Mouse (Mus musculus): Measurements from ENCODE around the gene Gdpd5.

Gene Gdpd5

DNA sequence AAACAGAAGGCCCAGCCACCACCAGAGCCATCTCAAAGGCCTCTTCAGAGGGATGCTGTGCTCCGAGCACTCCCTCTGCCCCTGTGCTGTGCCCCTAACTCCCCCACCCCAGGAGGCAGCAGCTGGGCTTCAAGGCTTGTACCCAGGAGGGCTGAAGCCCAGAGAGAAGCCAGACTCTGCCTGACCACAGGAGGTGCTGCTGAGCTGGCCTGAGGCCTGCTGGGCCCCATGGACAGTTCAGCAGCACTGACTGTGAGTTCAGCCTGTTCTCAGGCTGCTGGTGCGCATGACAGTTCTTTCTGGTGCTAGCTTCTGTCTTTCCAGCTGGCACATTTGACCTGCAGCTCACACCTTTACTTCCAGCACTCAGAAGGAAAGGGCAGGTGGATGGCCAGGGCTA, 64.6 kb downstream of the Gdpd5 start:
- DNase-seq, result no peak

DNA sequence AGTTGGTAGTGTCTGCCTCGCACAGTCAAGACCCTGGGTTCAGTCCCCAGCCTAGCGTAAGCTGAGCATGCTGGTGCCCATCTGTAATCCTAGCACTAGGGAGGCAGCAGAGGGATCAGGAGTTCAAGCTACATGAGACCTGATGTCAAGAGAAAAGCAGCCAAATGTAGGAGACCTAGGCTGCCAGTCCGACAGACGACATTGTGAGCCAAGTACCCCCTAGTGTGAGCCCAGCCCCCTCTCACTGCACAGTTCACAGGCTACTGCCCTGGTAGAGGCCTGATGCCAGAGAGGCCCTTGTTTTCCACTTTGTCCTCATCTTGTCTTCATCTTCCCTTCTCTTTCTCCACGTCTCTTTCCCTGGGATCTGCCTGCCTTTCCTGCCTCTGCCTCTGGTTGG, 66.1 kb downstream of the Gdpd5 start:
- no peak for DNase-seq

- DNase-seq, result no peak
Measured at GRCm38 (mm10) chr7:99448619-99449018, 67.4 kb downstream of the Gdpd5 start.

DNA sequence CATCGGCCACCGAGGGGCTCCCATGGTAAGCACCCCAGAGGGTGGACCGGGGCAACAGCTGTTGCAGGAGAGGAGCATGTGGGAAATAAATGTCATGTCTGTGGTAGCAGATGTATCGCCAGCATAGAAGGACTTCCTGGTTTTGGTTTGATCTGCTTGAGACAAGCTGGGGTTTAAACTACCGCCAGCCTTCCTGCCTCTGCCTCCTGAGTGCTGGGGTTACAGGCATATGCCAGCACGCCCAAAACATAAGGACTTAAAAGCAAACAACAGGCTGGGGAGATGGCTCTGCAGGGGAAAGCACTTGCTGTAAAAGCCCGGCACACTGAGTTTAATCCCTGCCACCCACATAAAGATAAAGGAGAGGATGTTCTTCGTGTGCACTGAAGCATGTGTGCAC, 67.8 kb downstream of the Gdpd5 start:
- DNase-seq, result no peak

DNA sequence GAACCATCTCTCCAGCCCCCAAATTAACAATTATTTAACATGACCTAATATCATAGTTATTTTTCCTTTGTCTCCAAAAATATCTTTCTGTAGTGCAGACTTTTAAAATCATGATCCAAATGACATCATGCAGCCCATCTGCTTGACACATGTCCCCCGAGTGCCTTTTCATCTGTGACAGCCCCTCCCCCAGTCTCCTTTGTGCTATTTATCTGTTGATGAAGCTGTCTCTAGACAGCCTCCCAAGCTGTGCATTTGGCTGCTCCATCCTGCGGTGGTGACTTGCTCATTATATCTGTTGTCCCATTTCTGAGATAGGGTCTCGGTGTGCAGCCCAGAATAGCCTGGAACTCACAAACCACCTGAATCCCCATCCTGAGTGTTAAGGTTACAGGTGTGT, 68.5 kb downstream of the Gdpd5 start:
- no peak for DNase-seq

DNA sequence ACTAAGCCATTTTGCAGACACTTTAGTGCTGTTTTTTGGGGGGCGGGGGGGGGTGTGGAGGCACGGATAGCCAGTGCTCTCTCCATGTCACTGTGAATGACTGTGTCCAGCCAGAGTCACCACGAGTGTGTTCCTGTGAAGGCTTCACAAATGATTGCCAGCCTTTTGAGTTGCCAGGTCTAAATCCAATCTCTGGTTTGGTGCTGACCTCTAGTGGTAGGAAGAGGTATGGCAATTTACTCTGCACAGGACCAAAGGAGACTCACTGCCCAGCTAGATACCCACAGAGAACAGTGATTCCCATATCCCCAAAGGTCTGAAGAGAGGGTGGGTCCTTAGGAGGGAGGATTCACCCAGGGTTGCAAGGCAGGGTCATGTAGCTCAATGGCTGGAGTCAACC, 69.5 kb downstream of the Gdpd5 start:
- DNase-seq, result peak; percentile 89

GRCm38 (mm10) chr7:99452859-99453258, 71.6 kb downstream of the Gdpd5 start:
- no peak for DNase-seq

- no peak for DNase-seq
Measured at GRCm38 (mm10) chr7:99454044-99454443, 72.8 kb downstream of the Gdpd5 start.

- no peak for DNase-seq
Measured at GRCm38 (mm10) chr7:99458849-99459248, 77.6 kb downstream of the Gdpd5 start.

- no peak for DNase-seq
Measured at GRCm38 (mm10) chr7:99459888-99460652, 78.9 kb downstream of the Gdpd5 start.

- DNase-seq, result no peak
Measured at GRCm38 (mm10) chr7:99463120-99463519, 81.9 kb downstream of the Gdpd5 start.

DNA sequence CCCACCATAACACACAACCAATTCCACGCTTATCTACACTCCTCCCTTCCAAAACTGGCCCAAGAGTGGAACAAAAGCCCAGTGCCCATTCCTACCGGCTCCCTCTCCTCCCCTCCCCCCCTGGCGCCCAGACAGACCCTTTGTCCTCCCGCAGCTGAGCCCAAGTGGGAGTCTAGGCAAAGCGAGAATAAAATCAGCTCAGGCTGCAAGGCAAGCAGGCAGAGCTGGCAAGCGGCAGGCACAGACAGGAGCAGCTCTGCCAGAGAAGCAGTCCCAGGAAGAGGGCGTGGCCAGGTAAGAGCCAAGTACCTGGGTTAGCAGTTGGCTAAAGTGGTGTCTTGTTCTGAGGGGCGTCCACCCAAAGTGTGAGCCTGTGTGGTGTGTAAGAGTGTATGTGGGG, 84.6 kb downstream of the Gdpd5 start, which contains the start of gene Klhl35:
Gene Klhl35 (plus strand): TSS at position 194 of the 400 bp plus-strand sequence.
- no peak for DNase-seq

- DNase-seq, result peak; percentile 83
Measured at GRCm38 (mm10) chr7:99467916-99468282, 86.7 kb downstream of the Gdpd5 start.

DNA sequence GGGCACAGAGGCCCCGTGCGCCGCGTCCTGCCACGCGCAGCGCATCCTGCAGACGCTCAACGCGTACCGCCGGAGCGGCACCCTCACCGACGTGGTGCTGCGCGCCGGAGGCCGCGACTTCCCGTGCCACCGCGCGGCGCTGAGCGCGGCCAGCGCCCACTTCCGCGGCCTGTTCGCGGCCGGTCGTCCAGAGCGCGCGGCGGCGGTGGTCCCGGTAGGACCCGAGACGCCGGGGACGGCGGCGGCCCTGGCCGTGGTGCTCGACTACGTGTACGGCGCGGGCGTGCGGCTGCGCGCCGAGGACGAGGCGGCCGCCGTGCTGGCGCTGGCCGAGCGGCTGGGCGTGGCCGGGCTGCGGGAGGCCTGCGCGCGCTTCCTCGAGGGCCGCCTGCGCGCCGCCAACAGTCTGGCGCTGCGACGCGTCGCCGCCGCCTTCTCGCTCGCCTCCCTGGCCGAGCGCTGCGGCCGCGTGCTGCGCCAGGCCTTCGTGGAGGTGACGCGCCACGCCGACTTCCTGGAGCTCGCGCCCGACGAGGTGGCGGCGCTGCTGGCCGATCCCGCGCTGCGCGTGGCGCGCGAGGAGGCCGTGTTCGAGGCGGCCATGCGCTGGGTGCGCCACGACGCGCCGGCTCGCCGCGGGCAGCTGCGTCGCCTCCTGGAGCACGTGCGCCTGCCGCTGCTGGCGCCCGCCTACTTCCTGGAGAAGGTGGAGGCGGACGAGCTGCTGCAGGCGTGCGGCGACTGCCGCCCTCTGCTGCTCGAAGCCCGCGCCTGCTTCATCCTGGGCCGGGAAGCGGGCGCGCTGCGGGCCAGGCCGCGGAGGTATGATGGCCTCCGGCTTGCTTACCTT, 87.3 kb downstream of the Gdpd5 start:
- no peak for DNase-seq

DNA sequence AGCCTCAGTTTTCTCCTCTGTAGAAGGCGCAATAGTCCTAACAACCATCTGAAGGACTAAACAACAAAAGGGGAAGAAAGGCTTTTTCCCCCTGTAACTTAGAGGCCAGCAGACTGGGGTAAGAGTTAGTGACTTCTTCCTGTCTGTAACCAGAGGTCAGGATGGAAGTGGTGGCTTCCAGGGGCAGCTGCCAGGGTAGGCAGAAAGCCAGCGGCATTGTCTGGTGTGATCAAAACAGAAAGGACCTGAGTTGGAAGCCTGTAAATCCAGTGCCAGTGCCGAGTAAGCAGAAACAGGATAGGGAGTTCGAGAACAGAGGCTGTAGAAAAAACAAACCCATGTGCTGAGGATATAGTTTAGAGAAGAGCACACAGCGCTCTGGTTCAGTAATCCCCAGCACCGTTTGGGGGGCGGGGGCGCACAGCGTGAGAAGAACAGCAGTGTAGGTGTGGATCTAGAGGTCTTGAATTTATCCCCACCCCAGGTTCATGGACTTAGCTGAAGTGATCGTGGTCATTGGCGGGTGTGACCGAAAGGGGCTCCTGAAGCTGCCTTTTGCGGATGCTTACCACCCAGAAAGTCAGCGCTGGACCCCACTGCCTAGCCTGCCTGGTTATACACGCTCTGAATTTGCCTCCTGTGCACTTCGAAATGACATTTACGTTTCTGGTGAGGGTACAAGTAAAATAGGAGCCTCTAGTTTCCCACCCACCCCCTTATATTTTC, 88.6 kb downstream of the Gdpd5 start:
- DNase-seq, result no peak

DNA sequence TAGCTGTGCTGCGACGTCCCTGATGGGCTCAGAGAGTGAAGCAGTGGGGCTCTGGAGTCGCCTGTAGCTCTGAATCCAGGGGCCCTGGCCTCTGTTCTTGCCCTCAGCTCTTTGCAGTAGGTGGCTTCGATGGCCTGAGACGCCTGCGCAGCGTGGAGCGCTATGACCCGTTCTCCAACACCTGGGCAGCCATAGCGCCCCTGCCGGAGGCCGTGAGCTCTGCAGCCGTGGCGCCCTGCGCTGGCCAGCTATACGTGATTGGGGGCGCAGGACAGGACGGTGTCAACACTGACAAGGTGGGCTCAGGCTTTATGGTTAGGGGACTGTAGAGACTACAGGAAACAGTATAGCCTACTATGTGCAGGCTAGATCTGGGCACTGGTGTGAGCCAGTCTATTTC, 90.4 kb downstream of the Gdpd5 start:
- no peak for DNase-seq

DNA sequence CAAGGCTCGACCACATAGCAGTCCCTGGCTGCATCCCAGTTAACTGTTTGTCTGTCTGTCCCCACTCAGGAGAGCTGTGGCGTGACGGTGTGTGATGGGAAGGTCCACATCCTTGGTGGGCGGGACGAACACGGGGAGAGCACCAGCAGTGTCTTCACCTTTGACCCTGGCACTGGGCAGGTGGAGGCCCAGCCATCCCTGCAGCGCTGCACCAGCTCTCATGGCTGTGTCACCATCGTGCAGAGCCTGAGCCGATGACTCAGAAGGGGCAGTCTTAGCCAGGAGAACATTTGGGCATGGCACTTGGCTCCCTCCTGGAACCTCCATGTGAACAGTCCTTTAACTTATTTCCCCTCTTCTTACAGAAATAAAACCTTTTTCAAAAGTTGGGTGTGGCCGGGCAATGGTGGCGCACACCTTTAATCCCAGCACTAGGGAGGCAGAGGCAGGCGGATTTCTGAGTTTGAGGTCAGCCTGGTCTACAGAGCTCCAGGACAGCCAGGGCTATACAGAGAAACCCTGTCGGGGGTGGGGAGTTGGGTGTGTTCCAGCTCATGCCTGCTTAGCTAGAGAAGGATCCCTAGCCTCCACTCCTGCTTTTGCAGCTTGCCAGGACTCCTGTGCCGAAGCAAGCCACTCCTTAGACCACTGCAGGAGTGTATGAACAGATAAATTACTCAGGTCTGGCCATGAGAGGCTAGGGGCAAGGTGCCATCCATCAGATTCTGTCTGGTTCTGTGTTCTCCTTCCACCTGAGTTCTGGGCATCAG, 92.6 kb downstream of the Gdpd5 start:
- DNase-seq, result no peak

DNA sequence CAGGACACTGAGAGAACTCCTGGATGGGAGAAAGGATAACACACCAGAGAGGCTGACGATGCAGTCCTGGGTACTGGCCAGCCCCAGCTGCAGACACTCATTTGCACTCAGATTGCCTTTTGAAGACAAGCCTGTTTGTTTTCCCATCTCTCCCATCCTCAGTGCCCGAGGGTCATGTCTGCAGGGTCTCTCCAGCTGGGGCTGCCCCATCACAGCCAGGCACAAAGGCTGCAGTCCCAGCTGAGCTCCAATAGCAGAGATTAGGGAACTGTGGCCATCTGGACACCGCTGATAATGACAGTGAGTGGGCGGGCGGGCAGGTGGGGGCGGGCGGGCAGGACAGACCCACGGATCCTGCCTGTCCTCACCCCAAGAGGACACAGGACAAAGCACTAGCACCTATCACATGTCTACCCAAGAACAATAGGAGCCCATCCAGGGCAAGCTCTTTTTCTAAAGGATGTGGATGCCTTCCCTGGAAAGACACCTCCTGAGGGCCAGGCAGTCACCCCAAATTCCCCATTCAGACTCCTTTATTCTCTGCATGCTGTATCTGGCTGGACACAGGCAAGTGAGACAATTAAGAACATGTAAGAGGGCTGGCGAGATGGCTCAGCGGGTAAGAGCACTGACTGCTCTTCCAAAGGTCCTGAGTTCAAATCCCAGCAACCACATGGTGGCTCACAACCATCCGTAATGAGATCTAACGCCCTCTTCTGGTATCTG, 93.8 kb downstream of the Gdpd5 start:
- no peak for DNase-seq

- no peak for DNase-seq
Measured at GRCm38 (mm10) chr7:99475562-99475911, 94.3 kb downstream of the Gdpd5 start.

GRCm38 (mm10) chr7:99476558-99477114, 95.4 kb downstream of the Gdpd5 start:
- DNase-seq, result no peak

GRCm38 (mm10) chr7:99477235-99477634, 96.0 kb downstream of the Gdpd5 start:
- no peak for DNase-seq

DNA sequence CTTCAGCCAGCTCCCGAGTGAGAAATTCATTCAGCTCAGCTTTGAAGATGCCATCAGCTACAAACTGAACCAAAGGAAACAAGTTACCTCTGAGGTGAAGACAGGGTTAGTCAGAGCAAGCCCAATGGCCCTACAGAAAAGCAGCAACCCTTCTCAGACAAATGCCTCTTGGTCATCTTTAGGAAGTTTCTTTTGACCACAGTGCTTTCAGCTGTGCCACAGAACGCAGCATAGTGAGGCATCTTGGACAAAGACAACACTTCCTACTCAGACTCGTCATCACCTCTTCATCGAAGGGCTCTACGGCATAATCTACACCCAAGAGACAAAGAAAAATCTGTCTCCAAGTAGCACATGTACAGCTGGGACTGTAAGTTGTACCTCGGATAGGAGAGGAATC, 101.4 kb downstream of the Gdpd5 start:
- DNase-seq, result peak; percentile 33
